Mouse (Mus musculus): ENCODE data around the gene Smtnl1.
"Not testable (repeated sequence)": the region's sequence is repeated elsewhere in the genome, so short reads cannot be mapped to it uniquely, and the experiment has no call there.

Gene Smtnl1

GRCm38 (mm10) chr2:84838593-84838949, 16.1 kb upstream of the Smtnl1 start, which contains the start of gene Slc43a1:
Slc43a1 (plus strand) TSS chr2:84838850.
- no peak for DNase-seq (ENCODE audit: low spot score)

GRCm38 (mm10) chr2:84837817-84838592, 15.6 kb upstream of the Smtnl1 start:
- DNase-seq (ENCODE audit: low spot score) = no peak

- DNase-seq (ENCODE audit: low spot score) = no peak
Observed at GRCm38 (mm10) chr2:84837107-84837506, 14.7 kb upstream of the Smtnl1 start.

GRCm38 (mm10) chr2:84831666-84832391, 9.4 kb upstream of the Smtnl1 start:
- DNase-seq (ENCODE audit: low spot score) = peak; percentile 87

- DNase-seq (ENCODE audit: low spot score) = no peak
Observed at GRCm38 (mm10) chr2:84827283-84827920, 5.0 kb upstream of the Smtnl1 start.

GRCm38 (mm10) chr2:84826488-84827282, 4.2 kb upstream of the Smtnl1 start, which contains the start of gene Timm10:
Timm10 (plus strand) TSS chr2:84826997.
- DNase-seq (ENCODE audit: low spot score) = peak; percentile 66

- no peak for DNase-seq (ENCODE audit: low spot score)
Observed at GRCm38 (mm10) chr2:84823237-84823636, 785 bp upstream of the Smtnl1 start.

GRCm38 (mm10) chr2:84819861-84820260, 2.6 kb downstream of the Smtnl1 start:
- no peak for DNase-seq (ENCODE audit: low spot score)

GRCm38 (mm10) chr2:84812676-84813075, 9.8 kb downstream of the Smtnl1 start:
- no peak for DNase-seq (ENCODE audit: low spot score)

GRCm38 (mm10) chr2:84811880-84812279, 10.6 kb downstream of the Smtnl1 start:
- no peak for DNase-seq (ENCODE audit: low spot score)

GRCm38 (mm10) chr2:84810886-84811577, 11.4 kb downstream of the Smtnl1 start:
- peak; percentile 62 for DNase-seq (ENCODE audit: low spot score)

GRCm38 (mm10) chr2:84810526-84810885, 11.9 kb downstream of the Smtnl1 start:
- DNase-seq (ENCODE audit: low spot score) = no peak

GRCm38 (mm10) chr2:84809330-84809729, 13.1 kb downstream of the Smtnl1 start:
- no peak for DNase-seq (ENCODE audit: low spot score)

GRCm38 (mm10) chr2:84806546-84806945, 15.9 kb downstream of the Smtnl1 start:
- no peak for DNase-seq (ENCODE audit: low spot score)

GRCm38 (mm10) chr2:84803963-84804362, 18.5 kb downstream of the Smtnl1 start:
- no peak for DNase-seq (ENCODE audit: low spot score)

- DNase-seq (ENCODE audit: low spot score) = not testable (repeated sequence)
Observed at GRCm38 (mm10) chr2:84801223-84801622, 21.2 kb downstream of the Smtnl1 start.

- DNase-seq (ENCODE audit: low spot score) = no peak
Observed at GRCm38 (mm10) chr2:84800304-84800703, 22.1 kb downstream of the Smtnl1 start.

- DNase-seq (ENCODE audit: low spot score) = peak; percentile 58
Observed at GRCm38 (mm10) chr2:84799041-84799561, 23.4 kb downstream of the Smtnl1 start.

- DNase-seq (ENCODE audit: low spot score) = peak; percentile 57
Observed at GRCm38 (mm10) chr2:84798493-84798921, 23.9 kb downstream of the Smtnl1 start, which contains the start of gene Ube2l6. Ube2l6 (plus strand) TSS chr2:84798828.

GRCm38 (mm10) chr2:84797833-84798492, 24.5 kb downstream of the Smtnl1 start:
- peak; percentile 70 for DNase-seq (ENCODE audit: low spot score)
